Mouse (Mus musculus) cerebellum, adult 18-20 months (tissue): Measurements from ENCODE around the gene Plekha8.

Experiments
- DNase-seq, 2 experiments: peaks; one replicate each; pipeline ENCODE4 v3.0.0; 2021

Plekha8 gene

GRCm38 (mm10) chr6:54587683-54588082 lies 7.2 kb upstream of the Plekha8 start:
- DNase-seq = no peak

GRCm38 (mm10) chr6:54588212-54588611 lies 6.7 kb upstream of the Plekha8 start:
- DNase-seq = no peak

GRCm38 (mm10) chr6:54590691-54591090 lies 4.2 kb upstream of the Plekha8 start:
- DNase-seq = no peak

GRCm38 (mm10) chr6:54591778-54592177 lies 3.1 kb upstream of the Plekha8 start:
- DNase-seq = no peak

- DNase-seq = peak; percentile 94 to 97
Measured at GRCm38 (mm10) chr6:54592938-54593535, 1.9 kb upstream of the Plekha8 start.

GRCm38 (mm10) chr6:54593766-54594468 lies 994 bp upstream of the Plekha8 start:
- DNase-seq = no peak

- no peak for DNase-seq
Measured at GRCm38 (mm10) chr6:54595330-54595878, 493 bp downstream of the Plekha8 start.

GRCm38 (mm10) chr6:54597208-54597607 lies 2.3 kb downstream of the Plekha8 start, which contains the start of gene Fkbp14:
Gene Fkbp14, minus strand, starts transcription at chr6:54597308.
- DNase-seq = no peak

- DNase-seq = no peak
Measured at GRCm38 (mm10) chr6:54597711-54598110, 2.8 kb downstream of the Plekha8 start.

- no peak for DNase-seq
Measured at GRCm38 (mm10) chr6:54600681-54601347, 5.9 kb downstream of the Plekha8 start.

- no peak for DNase-seq
Measured at GRCm38 (mm10) chr6:54602891-54603290, 8.0 kb downstream of the Plekha8 start.

GRCm38 (mm10) chr6:54604001-54604715 lies 9.2 kb downstream of the Plekha8 start:
- DNase-seq = no peak

- DNase-seq = no peak
Measured at GRCm38 (mm10) chr6:54606241-54606640, 11.3 kb downstream of the Plekha8 start.

- no peak for DNase-seq
Measured at GRCm38 (mm10) chr6:54617363-54617762, 22.5 kb downstream of the Plekha8 start.

- no peak for DNase-seq
Measured at GRCm38 (mm10) chr6:54619530-54619929, 24.6 kb downstream of the Plekha8 start.

- no peak for DNase-seq
Measured at GRCm38 (mm10) chr6:54620357-54620756, 25.4 kb downstream of the Plekha8 start.

GRCm38 (mm10) chr6:54628381-54628780 lies 33.5 kb downstream of the Plekha8 start:
- DNase-seq = no peak

- peak; percentile 43 to 51 for DNase-seq
Measured at GRCm38 (mm10) chr6:54629734-54630133, 34.8 kb downstream of the Plekha8 start.

- DNase-seq = peak; percentile 24 to 27
Measured at GRCm38 (mm10) chr6:54631462-54631861, 36.6 kb downstream of the Plekha8 start.

GRCm38 (mm10) chr6:54639877-54640276 lies 45.0 kb downstream of the Plekha8 start:
- no peak for DNase-seq

GRCm38 (mm10) chr6:54641953-54642352 lies 47.0 kb downstream of the Plekha8 start:
- no peak for DNase-seq

- DNase-seq = no peak
Measured at GRCm38 (mm10) chr6:54643181-54643580, 48.3 kb downstream of the Plekha8 start.
